Mouse (Mus musculus) mesoderm, embryonic 11.5 days (tissue): ENCODE results near the gene Colgalt1.

ENCODE experiments used
- DNase-seq: peaks from one replicate; pipeline ENCODE4 v3.0.0-alpha.2; 2012; ENCODE audit warnings: low read depth, low spot score

Gene Colgalt1

DNA sequence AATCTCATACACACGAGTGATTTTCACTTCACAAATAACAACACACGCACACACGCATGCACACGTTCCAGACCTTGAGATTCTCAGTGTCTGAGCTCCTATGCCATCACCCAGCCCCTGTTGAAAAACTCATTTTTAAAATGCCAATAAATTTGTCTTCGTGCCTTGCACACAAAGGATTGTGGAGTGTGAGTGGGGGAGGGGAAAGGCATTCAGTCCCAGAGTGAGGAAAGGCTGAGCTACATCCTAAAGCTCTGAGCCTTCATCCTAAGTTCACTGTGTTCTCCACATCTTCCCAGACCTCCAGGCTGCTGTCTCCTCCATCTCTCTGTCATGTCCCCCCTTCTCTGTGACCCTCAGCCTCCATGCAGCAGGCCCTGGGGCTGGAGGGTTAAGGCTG is 56.5 kb downstream of the Colgalt1 start:
- no peak for DNase-seq

DNA sequence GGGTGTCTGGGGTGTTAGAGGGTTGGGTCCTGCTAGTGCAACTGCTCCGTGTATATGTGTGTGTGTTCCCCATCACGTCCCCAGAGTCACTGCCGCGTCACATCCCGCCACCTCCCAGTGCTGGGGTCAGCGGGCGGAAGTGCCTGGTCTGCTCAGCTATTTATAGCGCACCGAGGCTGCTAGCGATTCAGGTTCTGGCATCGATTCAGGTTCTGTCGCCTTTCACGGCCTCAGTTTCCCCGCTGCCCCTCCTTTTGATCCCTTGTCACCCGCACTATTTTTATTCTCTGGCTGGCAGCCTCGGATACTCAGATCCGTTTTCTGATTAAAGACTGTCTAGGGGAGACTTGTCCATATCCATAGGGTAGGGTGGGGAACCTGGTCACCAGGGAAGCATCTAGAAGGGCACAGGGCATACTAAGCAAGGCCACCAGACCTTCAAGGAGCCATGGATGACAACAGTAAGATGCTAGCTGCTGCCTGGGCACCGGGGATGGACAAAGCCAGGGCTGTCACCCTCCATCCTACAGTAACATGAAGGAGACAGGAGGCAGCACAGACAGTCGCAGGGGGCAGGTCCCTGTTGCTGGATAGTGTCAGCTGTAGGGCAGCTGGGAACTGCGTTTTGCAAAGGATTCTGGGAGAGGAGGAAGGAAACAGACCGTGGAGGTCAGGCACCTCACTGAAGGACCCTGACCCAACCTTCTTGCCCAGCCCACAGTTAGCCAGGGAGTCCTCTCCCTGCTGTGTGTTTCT is 57.6 kb downstream of the Colgalt1 start:
- DNase-seq = no peak

DNA sequence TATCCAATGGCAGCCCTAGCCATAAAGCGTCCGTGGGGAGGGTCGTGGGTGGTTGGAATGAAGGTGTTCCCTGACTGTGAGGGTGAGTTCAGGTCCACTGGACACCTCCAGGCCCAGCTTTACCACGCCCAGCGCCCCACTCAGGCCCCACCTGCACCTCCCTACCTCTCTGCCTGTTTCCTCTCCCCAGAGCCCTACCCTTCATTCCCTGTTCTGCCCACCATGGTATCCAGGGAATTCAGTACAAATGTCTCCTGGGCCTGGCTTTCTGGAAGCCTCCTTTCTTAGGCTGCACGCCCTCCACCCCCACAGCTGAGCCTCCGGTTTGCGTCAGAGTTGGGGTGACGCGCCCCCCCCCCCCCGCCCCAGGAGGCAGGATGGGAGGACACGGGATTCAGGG is 59.4 kb downstream of the Colgalt1 start:
- DNase-seq = no peak

DNA sequence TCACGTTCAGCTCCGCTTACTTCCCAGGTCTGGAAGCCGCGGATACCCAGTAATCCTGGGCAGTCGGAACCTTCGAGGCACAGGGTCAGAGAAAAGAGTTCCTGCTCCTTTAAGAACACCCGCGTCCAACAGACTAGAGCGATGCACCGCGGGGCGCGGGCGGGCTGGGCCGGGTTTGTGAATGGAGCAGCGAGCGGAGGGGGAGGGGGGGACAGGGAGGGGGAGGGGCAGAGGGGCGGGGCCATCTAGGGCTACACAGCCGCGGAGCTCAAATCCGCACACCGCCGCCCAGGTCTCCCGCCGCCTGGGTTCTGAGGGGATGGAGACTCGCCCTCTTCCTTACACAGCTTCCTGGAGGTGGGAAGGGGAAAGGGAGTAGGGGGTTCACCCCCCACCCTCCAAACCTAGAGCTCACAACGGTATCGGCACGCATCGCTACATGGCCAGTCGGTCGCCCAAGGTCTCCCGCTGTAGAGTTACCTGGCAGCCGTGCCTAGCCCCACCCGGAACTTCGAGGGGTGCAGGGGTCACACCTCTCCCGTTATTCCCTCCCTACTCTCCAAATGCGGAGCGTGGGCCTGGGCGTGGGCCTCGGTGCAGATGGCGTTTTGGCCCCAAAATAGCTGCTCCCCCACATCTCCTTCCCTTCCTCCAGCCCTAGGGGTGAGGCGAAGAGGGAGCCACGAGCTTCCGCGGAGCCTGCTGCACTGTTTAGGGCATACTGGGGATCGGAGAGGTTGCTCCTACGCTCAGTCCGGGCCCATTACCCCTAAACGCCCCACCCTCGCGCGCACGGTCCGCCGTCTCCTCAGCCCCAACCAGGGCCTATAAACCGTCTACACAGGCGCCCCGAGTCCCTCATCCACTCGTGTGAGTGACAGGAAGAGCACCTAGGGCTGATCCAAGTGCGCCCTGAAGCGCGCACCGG is 60.1 kb downstream of the Colgalt1 start:
- peak; percentile 85 for DNase-seq

DNA sequence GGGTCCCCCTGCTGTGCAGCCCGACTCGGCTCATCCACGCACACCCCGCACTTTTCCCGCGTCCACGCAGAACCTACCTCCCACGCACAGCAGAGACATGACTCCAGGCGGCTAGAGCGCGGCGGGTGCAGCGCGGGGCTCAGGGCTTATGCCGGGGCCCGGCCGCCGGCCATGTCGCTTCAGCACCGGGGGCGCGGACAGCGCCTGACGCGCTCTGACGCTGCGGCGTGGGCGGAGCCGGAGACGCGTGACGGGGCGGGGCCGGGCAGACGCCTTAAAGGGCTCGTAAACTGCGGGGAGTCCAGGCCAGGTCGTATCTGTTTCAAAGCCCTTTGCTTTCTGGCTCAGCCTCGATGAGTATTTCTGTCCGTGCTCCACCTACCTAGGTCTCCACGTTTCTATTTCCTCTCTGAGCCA is 60.8 kb downstream of the Colgalt1 start, which contains the start of gene Unc13a:
Gene Unc13a (minus strand): TSS at position 209 of the 417 bp plus-strand sequence.
- DNase-seq = peak; percentile 93

DNA sequence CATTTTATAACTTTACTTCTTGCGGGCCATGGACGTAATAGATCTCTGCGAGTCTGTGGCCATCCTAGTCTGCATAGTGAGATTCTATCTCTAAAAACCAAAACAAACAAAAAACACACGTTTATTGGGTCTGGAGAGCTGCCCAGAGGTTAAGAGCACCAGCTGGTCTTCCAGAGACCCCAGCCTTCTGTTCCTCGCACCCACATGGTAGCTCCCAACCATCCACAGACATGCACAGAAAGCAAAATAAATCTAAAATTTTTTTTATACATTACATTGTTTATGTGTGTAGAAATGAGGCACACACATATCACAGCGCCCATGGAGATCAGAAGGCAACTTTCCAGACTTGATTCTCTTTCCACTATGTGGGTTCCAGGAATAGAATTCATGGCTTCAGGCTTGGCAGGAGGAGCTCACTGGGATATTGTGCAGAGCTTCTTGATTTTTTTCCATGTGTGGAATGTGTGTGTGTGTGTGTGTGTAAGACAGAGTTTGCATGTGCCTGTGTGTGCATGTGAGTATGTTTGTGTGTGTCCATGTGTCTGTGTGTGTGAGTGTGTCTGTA is 61.5 kb downstream of the Colgalt1 start:
- DNase-seq = no peak

DNA sequence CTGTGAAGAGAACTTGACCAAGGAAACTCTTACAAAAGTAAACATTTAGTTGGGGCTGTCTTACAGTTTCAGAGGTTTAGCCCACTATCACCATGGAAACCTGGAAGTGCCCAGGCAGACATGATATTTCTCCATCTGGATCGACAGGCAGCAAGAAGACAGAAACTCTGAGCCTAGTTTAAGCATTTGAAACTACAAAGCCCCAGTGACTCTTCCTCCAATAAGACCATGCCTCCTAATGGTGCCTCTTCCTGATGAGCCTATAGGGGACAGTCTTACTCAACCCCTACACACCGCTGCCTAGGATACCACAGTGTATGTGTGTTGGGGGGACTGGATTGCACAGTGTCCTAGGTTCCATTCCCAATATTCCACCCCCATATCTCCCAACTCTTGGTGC is 63.3 kb downstream of the Colgalt1 start:
- DNase-seq = no peak
